Mouse (Mus musculus): Measurements from ENCODE around the gene Cdc42ep1. TPM values are rescaled to one million over a fixed set of nuclear protein-coding genes. Genes with fewer than 3 reads are reported as not detected.

Cdc42ep1 gene
- polyA plus RNA-seq, 2 experiments, result 24.3 to 25.2 TPM

- Histone ChIP-seq H3K27ac (replicated peaks; ENCODE audit: low read depth, low read length) (0 out of 2 replicates have a peak overlapping the region, but pooled peaks have one; percentile 58), H3K4me1 (ENCODE audit: control insufficient read depth, insufficient read depth, low read length) (peaks cover 3% of the 10 kb centered on the region; the same call in 1 of the 2 replicates), H3K36me3 (ENCODE audit: control insufficient read depth, insufficient read depth, low read length) (no peaks in the 10 kb centered on the region), H3K9me3 (ENCODE audit: control insufficient read depth, low read length) (no peaks in the 10 kb centered on the region), H3K9ac (ENCODE audit: low read depth, low read length, severe bottlenecking) (no peak overlapping the region), H3K27me3 (ENCODE audit: control insufficient read depth, insufficient read depth, low read length) (no peaks in the 10 kb centered on the region), H3K4me2 (replicated peaks; ENCODE audit: low read depth, low read length, severe bottlenecking) (no peak overlapping the region), H3K4me3 (replicated peaks; ENCODE audit: low read length) (no peak overlapping the region)
- DNase-seq (ENCODE audit: low spot score) (no peak), ATAC-seq (ENCODE audit: low FRiP score, low read depth) (no peak)
- 52% methylated on average over 7 of the region's 7 CpGs for WGBS
- no peak for TF ChIP-seq POLR2A (IDR thresholded peaks at IDR 0.05; ENCODE audit: borderline replicate concordance, extremely low read depth, insufficient read depth, insufficient read length)
Observed at GRCm38 (mm10) chr15:78868826-78869233, 26.4 kb downstream of the Cdc42ep1 start.

- H3K9me3 ChIP-seq (ENCODE audit: control insufficient read depth, low read length), result no peaks in the 10 kb centered on the region
- ATAC-seq (ENCODE audit: low FRiP score, low read depth) (no peak), DNase-seq (ENCODE audit: low spot score) (peak; percentile 64)
- H3K4me1 ChIP-seq (ENCODE audit: control insufficient read depth, insufficient read depth, low read length), result no peaks in the 10 kb centered on the region
- no peak for TF ChIP-seq POLR2A (IDR thresholded peaks at IDR 0.05; ENCODE audit: borderline replicate concordance, extremely low read depth, insufficient read depth, insufficient read length)
- H3K36me3 ChIP-seq (ENCODE audit: control insufficient read depth, insufficient read depth, low read length), result no peaks in the 10 kb centered on the region
- no peak overlapping the region for H3K9ac ChIP-seq (ENCODE audit: low read depth, low read length, severe bottlenecking)
- no peak overlapping the region for H3K4me3 ChIP-seq (replicated peaks; ENCODE audit: low read length)
- WGBS, result 29% methylated on average over 6 of the region's 6 CpGs
- H3K4me2 ChIP-seq (replicated peaks; ENCODE audit: low read depth, low read length, severe bottlenecking), result no peak overlapping the region
- no peak overlapping the region for H3K27ac ChIP-seq (replicated peaks; ENCODE audit: low read depth, low read length)
- no peaks in the 10 kb centered on the region for H3K27me3 ChIP-seq (ENCODE audit: control insufficient read depth, insufficient read depth, low read length)
Observed at GRCm38 (mm10) chr15:78869775-78870174, 27.4 kb downstream of the Cdc42ep1 start.

- no peaks in the 10 kb centered on the region for H3K9me3 ChIP-seq (ENCODE audit: control insufficient read depth, low read length)
- no peak overlapping the region for H3K9ac ChIP-seq (ENCODE audit: low read depth, low read length, severe bottlenecking)
- no peak overlapping the region for H3K4me3 ChIP-seq (replicated peaks; ENCODE audit: low read length)
- WGBS, result 53% methylated on average over 5 of the region's 5 CpGs
- H3K36me3 ChIP-seq (ENCODE audit: control insufficient read depth, insufficient read depth, low read length), result no peaks in the 10 kb centered on the region
- TF ChIP-seq POLR2A (IDR thresholded peaks at IDR 0.05; ENCODE audit: borderline replicate concordance, extremely low read depth, insufficient read depth, insufficient read length), result no peak
- ATAC-seq (ENCODE audit: low FRiP score, low read depth) (no peak), DNase-seq (ENCODE audit: low spot score) (no peak)
- peaks cover 11% of the 10 kb centered on the region for H3K4me1 ChIP-seq (ENCODE audit: control insufficient read depth, insufficient read depth, low read length)
- no peak overlapping the region for H3K4me2 ChIP-seq (replicated peaks; ENCODE audit: low read depth, low read length, severe bottlenecking)
- no peaks in the 10 kb centered on the region for H3K27me3 ChIP-seq (ENCODE audit: control insufficient read depth, insufficient read depth, low read length)
- H3K27ac ChIP-seq (replicated peaks; ENCODE audit: low read depth, low read length), result no peak overlapping the region
Observed at GRCm38 (mm10) chr15:78872021-78872608, 29.7 kb downstream of the Cdc42ep1 start.

- peaks cover 16% of the 10 kb centered on the region for H3K4me1 ChIP-seq (ENCODE audit: control insufficient read depth, insufficient read depth, low read length)
- no peak overlapping the region for H3K27ac ChIP-seq (replicated peaks; ENCODE audit: low read depth, low read length)
- H3K9me3 ChIP-seq (ENCODE audit: control insufficient read depth, low read length), result no peaks in the 10 kb centered on the region
- no peak for TF ChIP-seq POLR2A (IDR thresholded peaks at IDR 0.05; ENCODE audit: borderline replicate concordance, extremely low read depth, insufficient read depth, insufficient read length)
- no peaks in the 10 kb centered on the region for H3K36me3 ChIP-seq (ENCODE audit: control insufficient read depth, insufficient read depth, low read length)
- no peaks in the 10 kb centered on the region for H3K27me3 ChIP-seq (ENCODE audit: control insufficient read depth, insufficient read depth, low read length)
- no peak overlapping the region for H3K4me2 ChIP-seq (replicated peaks; ENCODE audit: low read depth, low read length, severe bottlenecking)
- no peak overlapping the region for H3K4me3 ChIP-seq (replicated peaks; ENCODE audit: low read length)
- no peak overlapping the region for H3K9ac ChIP-seq (ENCODE audit: low read depth, low read length, severe bottlenecking)
- DNase-seq (ENCODE audit: low spot score) (no peak), ATAC-seq (ENCODE audit: low FRiP score, low read depth) (no peak)
- 56% methylated on average over 13 of the region's 13 CpGs for WGBS
Observed at GRCm38 (mm10) chr15:78873803-78874435, 31.5 kb downstream of the Cdc42ep1 start.

GRCm38 (mm10) chr15:78874989-78875388, 32.6 kb downstream of the Cdc42ep1 start:
- DNase-seq (ENCODE audit: low spot score) (no peak), ATAC-seq (ENCODE audit: low FRiP score, low read depth) (no peak)
- 69% methylated on average over 8 of the region's 8 CpGs for WGBS
- no peaks in the 10 kb centered on the region for H3K27me3 ChIP-seq (ENCODE audit: control insufficient read depth, insufficient read depth, low read length)
- H3K9ac ChIP-seq (ENCODE audit: low read depth, low read length, severe bottlenecking), result no peak overlapping the region
- no peak overlapping the region for H3K27ac ChIP-seq (replicated peaks; ENCODE audit: low read depth, low read length)
- peaks cover 21% of the 10 kb centered on the region for H3K4me1 ChIP-seq (ENCODE audit: control insufficient read depth, insufficient read depth, low read length)
- no peak overlapping the region for H3K4me3 ChIP-seq (replicated peaks; ENCODE audit: low read length)
- no peak overlapping the region for H3K4me2 ChIP-seq (replicated peaks; ENCODE audit: low read depth, low read length, severe bottlenecking)
- no peak for TF ChIP-seq POLR2A (IDR thresholded peaks at IDR 0.05; ENCODE audit: borderline replicate concordance, extremely low read depth, insufficient read depth, insufficient read length)
- H3K9me3 ChIP-seq (ENCODE audit: control insufficient read depth, low read length), result no peaks in the 10 kb centered on the region
- H3K36me3 ChIP-seq (ENCODE audit: control insufficient read depth, insufficient read depth, low read length), result 0 out of 2 replicates have a peak, but pooled peaks cover 3% of the 10 kb centered on the region

Measured in limb, embryonic 14.5 days (tissue).